Mouse (Mus musculus) testis, postnatal 10 days (tissue): ENCODE data around the gene Gucy2e.

ENCODE experiments used
- DNase-seq: peaks from one replicate; pipeline ENCODE4 v3.0.0; 2021; ENCODE audit warnings: low spot score

Gene Gucy2e

GRCm38 (mm10) chr11:69236061-69236925 lies 543 bp downstream of the Gucy2e start:
- DNase-seq, result peak; percentile 52

DNA sequence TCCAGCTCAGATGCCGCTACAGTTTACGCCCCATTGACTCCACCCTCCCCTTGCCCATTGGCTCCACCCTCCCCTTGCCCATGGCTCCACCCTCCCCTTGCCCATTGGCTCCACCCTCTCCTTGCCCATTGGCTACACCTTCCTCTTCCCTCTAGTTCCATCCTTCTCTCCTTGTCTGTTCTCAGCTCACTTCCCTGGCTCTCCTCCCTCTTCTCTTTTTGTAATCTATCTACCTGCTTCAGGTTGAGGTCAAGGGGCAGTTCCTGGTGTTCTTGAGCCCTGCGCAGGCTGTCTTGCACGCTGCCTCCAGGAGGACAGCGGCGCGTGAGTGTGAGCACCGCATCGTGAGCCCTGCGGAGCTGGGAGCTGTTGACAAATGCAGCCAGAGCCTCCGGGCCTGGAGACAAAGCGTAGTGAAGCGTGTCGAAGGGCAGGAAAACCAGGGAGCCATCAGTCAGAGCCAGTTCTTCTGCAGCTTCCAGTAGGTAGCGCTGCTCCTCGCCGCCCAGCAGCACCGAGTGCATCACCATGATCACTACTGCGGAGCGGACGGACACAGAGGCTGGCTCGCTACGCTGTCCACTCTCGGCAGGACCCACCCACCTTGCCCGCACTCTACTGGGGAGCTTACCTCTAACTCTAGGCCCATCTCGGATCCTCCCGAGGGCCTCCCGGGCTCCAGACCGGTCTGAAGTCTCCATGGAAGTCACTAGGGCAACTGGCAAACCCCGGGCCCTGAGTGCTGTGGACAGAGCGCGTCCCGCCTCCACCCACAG lies 1.4 kb downstream of the Gucy2e start:
- peak; percentile 81 for DNase-seq

DNA sequence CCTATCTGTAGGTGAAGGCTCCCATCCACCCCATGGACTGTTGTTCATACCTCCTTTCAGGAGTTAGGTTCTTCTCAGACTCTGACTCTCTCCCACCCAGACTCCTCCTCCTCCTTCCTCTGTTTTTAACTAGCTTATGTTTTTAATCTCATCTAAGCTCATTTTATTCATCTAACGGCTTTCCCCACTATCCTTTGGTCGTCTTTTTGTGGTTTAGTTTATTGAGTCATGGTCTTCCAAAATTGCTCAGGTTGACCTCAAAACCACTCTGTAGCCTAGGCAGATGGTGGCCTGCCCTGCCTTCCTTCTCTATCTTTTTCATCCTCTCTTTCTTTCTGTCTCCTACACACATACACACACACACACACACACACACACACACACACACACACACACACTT lies 3.7 kb downstream of the Gucy2e start:
- no peak for DNase-seq

- no peak for DNase-seq
Measured at GRCm38 (mm10) chr11:69230420-69230819, 6.4 kb downstream of the Gucy2e start.

- DNase-seq, result no peak
Measured at GRCm38 (mm10) chr11:69225715-69226114, 11.1 kb downstream of the Gucy2e start.

DNA sequence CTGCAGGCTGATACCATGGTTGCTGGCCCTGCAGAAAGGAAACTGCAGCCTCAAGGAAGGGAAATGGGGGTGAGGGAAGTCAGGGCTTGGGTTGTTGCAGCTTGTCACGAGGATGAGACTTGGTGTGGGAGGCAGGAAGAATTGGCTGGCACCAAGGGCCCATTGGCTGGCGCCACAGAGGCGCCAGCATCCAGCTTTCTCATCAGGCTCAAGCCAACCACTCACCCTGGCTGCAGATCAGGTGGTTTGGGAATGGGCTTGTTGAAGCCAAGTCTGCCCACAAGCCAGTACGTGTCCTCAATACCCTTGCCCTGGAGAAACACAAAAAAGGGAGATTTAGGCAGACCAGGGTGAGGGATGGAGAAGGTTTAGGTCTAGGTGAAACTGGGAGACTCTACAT lies 13.7 kb downstream of the Gucy2e start:
- no peak for DNase-seq

GRCm38 (mm10) chr11:69221070-69221469 lies 15.8 kb downstream of the Gucy2e start:
- no peak for DNase-seq

DNA sequence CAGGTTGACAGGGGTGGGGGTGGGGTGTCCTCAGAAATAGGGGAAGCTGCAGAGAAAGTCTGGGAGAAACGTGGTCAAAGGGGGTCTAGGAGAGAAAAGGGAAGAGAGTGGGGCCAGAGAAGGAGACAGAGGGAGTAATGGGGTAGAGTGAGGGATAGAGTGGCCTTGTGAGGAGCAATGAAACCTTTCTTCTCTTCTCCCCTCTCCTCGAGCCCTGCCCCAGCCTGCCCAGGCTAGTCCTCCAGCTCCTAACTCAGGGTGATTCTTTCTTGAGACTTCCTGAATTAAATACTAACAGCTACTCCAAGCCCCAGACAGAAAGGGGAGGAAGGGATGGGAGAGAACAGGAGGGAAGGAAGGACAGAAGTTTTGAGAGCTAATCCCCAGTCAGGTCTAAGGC lies 18.2 kb downstream of the Gucy2e start:
- no peak for DNase-seq

- DNase-seq, result no peak
Measured at GRCm38 (mm10) chr11:69217411-69217810, 19.4 kb downstream of the Gucy2e start.

DNA sequence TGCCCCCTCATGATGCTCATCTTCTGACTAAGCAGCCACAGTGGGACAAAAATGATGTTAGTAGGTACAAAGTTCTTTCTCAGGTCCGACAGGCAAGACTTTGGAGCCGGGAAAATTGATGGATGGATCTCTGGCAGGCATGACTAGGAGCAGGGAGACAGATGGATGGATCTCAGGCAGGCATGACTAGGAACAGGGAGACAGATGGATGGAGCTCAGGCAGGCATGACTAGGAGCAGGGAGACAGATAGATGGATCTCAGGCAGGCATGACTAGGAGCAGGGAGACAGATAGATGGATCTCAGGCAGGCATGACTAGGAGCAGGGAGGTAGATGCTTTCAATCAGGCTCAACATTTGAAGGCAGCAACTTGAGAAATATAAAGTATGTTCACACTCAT lies 25.4 kb downstream of the Gucy2e start:
- no peak for DNase-seq

DNA sequence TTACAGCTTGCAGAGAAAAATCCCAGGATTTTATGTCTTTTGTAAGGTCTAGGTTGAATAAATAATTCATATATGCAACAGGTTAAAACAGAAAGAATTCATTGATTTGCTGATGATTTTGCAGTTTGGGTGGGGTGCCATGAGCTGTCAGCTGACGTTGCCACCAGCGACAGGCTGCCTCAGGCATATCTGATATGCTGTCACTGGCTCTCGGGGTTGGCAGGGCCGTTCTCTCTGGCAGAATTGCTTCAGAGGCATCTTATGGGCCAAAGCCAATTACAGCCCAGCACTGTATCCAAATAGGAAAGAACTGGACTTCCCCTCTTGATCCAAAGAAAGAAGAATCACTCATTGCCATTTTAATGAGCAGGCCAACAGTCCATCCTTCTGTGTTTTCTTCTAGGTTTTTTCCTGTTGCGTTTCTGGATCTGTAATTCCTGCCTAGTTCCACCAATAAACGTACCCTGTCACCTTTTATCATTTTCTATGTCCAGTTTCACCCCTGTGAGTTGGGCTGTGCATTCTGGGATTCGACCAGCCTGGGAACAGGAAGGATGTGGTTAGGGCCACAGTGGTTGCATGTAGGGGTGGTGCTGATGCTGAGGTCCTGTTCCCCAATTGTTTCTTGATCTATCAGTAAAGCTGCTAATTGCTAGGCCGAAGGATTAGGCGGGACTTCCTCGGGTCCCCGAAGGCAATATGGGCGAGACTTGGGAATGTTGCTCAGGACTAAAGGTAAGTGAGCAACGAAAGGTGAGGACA lies 34.2 kb downstream of the Gucy2e start:
- DNase-seq, result no peak

GRCm38 (mm10) chr11:69200231-69200630 lies 36.6 kb downstream of the Gucy2e start:
- no peak for DNase-seq

DNA sequence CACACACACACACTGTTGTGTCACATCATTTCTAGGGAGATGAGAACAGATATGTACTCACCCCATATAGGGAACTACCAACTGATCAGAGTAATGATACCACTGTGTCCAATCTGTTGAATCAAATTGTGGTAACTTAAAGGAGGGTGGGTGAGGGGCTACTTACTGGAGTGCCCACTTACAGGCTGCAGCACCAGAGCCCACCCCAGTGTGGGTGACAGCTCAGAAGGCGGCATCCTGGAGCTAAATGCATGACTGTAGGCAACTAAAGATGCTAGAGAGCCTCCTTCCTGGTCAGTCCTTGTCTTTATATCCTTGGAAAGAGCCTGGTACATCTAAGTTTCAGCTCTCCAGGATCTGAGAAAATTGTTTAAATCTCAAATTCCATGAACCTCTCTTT lies 37.6 kb downstream of the Gucy2e start:
- DNase-seq, result no peak

DNA sequence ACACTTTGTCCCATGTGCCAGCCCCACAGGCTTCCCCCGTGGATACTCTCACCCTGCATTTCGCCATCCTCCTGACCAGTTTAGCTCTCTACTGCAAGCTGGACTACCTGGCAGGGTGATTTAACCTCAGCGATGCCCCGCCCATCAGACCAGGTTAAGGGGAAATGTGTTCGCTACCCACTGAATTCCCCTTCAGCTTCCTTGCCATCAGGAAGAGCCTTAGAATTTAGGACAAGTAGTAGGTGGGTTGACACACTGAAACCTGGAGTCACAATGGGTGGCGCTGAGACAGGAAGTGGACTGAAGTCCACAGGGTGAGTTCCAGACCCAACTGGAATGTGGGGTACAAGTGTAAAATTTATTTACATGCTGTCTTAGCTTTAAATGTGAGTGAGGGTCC lies 39.1 kb downstream of the Gucy2e start, which contains the start of gene Alox8:
TSS of gene Alox8 (minus strand) at position 101 of the 400 bp plus-strand sequence.
- DNase-seq, result no peak

- no peak for DNase-seq
Measured at GRCm38 (mm10) chr11:69197194-69197593, 39.6 kb downstream of the Gucy2e start.

DNA sequence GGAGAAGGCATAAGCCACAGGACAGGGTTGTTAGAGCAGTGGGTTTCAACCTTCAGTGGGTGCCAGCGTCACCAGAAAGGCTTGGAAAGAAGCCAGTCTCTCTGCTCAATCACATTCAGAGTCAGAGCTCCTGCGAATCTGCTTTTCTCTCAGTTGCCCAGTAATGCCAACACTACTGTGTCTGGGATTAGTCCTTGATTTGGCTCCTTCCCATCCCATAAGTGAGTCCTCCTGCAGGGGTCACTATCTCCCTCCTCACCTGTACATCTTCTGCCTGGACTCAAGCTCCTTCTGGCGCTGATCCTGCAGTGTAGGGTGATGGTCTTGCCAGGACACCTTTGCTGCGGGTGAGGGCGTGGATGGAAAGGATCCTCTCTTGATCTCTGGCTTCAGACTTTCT lies 40.1 kb downstream of the Gucy2e start:
- DNase-seq, result no peak

GRCm38 (mm10) chr11:69192840-69193239 lies 44.0 kb downstream of the Gucy2e start:
- peak; percentile 62 for DNase-seq

DNA sequence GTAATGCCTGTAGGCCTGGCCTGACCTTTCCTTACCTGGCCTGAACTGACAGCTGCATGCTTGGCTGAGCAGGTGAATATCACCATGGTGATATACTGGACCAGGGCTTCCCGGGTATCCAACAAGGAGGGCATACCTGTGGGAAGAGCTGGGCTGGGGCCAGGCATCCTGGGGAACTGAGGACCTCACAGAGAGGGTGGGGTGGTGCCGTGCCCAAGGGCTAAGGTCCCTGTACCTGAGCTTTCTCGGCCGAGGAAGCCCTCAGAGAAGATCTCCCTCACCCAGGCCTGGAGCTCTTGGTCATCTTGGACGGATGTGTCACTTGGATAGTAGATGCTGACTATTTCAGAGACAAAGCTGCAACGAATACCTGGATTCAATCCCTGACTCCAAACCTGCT lies 50.9 kb downstream of the Gucy2e start:
- no peak for DNase-seq

- DNase-seq, result no peak
Measured at GRCm38 (mm10) chr11:69185031-69185430, 51.8 kb downstream of the Gucy2e start.

DNA sequence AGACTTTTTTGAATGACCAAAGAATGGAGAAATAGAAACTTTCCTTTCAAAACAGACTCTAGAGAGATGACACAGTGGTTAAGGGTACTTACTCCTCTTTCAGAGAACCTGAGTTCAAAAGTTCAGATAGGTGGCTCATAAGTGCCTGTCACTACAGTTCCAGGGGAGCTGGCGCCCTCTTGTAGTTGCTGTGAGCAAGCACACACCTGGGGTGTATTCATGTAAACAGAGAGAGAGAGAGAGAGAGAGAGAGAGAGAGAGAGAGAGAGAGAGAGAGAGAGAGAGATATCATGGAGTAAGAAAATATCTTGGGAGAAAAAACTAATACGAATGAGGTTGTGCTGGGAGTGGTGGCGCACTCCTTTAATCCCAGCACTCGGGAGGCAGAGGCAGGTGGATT lies 56.7 kb downstream of the Gucy2e start:
- no peak for DNase-seq

DNA sequence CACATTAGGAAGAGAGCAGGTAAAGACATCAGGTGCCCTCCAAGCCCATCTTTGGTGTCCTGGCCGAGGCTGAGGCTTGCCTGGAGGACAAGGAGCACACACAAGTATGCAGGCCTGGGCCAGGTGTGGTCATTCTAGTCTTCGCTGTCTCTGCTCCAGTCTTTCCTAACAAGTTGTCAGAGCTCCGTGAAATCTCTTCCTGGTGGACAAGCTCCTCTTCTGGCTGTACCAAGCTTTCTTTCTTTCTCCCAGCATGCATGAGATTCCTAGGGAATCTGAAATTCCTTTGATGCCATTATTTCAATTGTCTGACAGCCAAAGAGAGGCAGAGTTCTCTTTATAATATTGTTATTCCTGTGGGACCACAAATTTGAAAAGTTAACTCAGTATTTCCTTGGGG lies 57.3 kb downstream of the Gucy2e start:
- no peak for DNase-seq

- no peak for DNase-seq
Measured at GRCm38 (mm10) chr11:69178525-69178924, 58.3 kb downstream of the Gucy2e start.

DNA sequence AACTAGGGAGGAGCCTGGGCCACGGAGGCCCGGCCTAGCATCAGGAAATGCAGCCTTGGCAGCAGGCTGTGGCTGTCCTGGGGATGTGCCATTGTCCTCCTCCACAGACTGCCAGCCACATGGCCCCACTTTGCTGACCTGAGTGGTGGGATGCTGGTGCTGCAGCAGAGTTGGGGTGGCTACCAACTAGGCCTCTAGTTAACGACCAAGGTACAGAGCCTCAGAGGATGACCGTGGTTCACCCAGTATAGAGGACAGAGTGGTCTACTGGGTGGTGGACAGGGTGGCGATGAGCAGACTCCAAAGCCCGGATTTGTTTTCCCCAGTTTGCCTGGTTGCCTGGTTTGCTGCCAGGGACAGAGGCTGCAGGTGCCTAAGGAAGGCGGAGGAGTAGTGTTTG lies 62.1 kb downstream of the Gucy2e start:
- DNase-seq, result no peak
